Mouse (Mus musculus) neutrophil, adult 5-6 weeks (primary cell): ENCODE data around the gene Zfp639. TPM values are rescaled to one million over a fixed set of nuclear protein-coding genes. Genes with fewer than 3 reads are reported as not detected.
A peak's percentile ranks its signal among the peaks of the same experiment; 100 is the strongest.

ENCODE experiments used
- ATAC-seq: fragments of 151-379, 151-347 bp; 2 replicates; pipeline ENCODE4 v1.8.0; 2017; ENCODE audit warnings: mild to moderate bottlenecking, moderate TSS enrichment; ENCODE audit not compliant: insufficient number of reproducible peaks, poor library complexity, low FRiP score, severe bottlenecking; ENCODE audit errors: extremely low read depth
- total RNA-seq: library from RNA; stranded (forward); fragments of 200-1000 nt; gene quantifications from 2 replicates; pipeline ENCODE4 v1.2.3, GENCODE M21; 2017

Gene Zfp639
- total RNA-seq, 1 experiment from 2014 or later: 52.8 TPM

GRCm38 (mm10) chr3:32495856-32496710 is 14.0 kb upstream of the Zfp639 start:
- no peak for ATAC-seq

- no peak for ATAC-seq
These were observed 13.4 kb upstream of the Zfp639 start for GRCm38 (mm10) chr3:32496711-32497070.

- ATAC-seq: no peak
These were observed 9.7 kb upstream of the Zfp639 start for GRCm38 (mm10) chr3:32500346-32500745.

- ATAC-seq: no peak
These were observed 4.2 kb upstream of the Zfp639 start for GRCm38 (mm10) chr3:32505841-32506240.

- ATAC-seq: no peak
These were observed 3.5 kb upstream of the Zfp639 start for GRCm38 (mm10) chr3:32506366-32507225.

GRCm38 (mm10) chr3:32508666-32509324 is 1.3 kb upstream of the Zfp639 start:
- ATAC-seq: peak; percentile 73

GRCm38 (mm10) chr3:32510375-32511190 is 524 bp downstream of the Zfp639 start:
- ATAC-seq: peak; percentile 86

- ATAC-seq: no peak
These were observed 1.1 kb downstream of the Zfp639 start for GRCm38 (mm10) chr3:32511191-32511550.

- no peak for ATAC-seq
These were observed 2.7 kb downstream of the Zfp639 start for GRCm38 (mm10) chr3:32512686-32513284.

GRCm38 (mm10) chr3:32513528-32513927 is 3.5 kb downstream of the Zfp639 start:
- ATAC-seq: no peak

- no peak for ATAC-seq
These were observed 17.1 kb downstream of the Zfp639 start for GRCm38 (mm10) chr3:32527181-32527580.

- peak; percentile 99 for ATAC-seq
These were observed 19.3 kb downstream of the Zfp639 start, which contains the start of gene Mfn1 for GRCm38 (mm10) chr3:32529303-32529898. Gene Mfn1 (plus strand): TSS chr3:32529465.

GRCm38 (mm10) chr3:32530041-32530440 is 20.0 kb downstream of the Zfp639 start:
- ATAC-seq: no peak

- ATAC-seq: no peak
These were observed 25.6 kb downstream of the Zfp639 start for GRCm38 (mm10) chr3:32535692-32536091.

GRCm38 (mm10) chr3:32537556-32537955 is 27.5 kb downstream of the Zfp639 start:
- no peak for ATAC-seq

- no peak for ATAC-seq
These were observed 28.0 kb downstream of the Zfp639 start for GRCm38 (mm10) chr3:32538091-32538490.

- no peak for ATAC-seq
These were observed 43.0 kb downstream of the Zfp639 start for GRCm38 (mm10) chr3:32553061-32553460.

- ATAC-seq: no peak
These were observed 53.3 kb downstream of the Zfp639 start for GRCm38 (mm10) chr3:32563401-32563800.
